Mouse (Mus musculus) lung, postnatal 0 days (tissue): Measurements from ENCODE around the gene Gm30191.

Experiments
- CTCF ChIP-seq: IDR thresholded peaks from 2 replicates; pipeline ENCODE4 v1.5.1; 2016; ENCODE audit warnings: antibody characterized with exemption, mild to moderate bottlenecking
- EP300 ChIP-seq: IDR thresholded peaks from 2 replicates; pipeline ENCODE4 v1.6.1; 2016; ENCODE audit warnings: antibody characterized with exemption, mild to moderate bottlenecking, control low read depth

DNA sequence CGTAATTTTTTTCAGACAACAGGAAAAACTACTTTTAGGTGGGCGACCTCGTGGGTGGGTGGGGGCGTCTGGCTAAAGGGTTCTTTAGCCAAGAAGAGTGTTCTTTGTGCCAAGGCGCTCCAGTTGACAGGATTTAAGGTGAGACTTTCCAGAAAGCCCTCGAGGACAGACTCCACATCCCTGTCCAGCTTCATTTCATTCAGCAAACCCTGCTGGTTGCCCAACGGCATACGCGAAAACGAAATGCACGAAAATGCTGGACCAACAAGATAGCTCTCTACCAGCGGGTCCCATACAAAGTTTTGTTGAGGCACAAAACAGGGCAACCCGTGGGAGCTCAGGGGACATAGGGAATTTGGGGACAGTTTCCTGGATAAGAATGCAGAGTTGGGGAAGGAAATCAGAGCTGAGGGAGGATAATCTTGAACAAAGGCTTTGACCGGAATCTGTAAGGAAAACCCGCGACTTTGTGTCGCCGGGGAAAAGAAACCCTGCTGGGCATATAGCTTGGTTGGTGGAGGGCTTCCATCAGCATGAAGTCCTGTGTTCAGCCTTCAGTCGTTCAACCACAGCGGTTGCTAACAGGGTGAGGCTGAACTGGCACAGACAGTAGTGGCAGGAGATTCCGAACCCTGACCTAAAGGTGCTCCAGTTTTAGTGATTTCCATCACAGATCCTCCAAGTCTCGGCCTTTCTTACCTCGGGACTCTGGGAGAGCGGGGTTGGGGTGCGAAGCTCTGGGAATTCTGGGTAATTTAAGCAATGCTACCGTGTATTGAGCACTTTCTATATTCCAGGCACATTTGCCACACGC is 3.6 kb downstream of the Gm30191 start:
- no peak for TF ChIP-seq CTCF
- TF ChIP-seq EP300, result no peak
